Mouse (Mus musculus): Measurements from ENCODE around the gene Ankle1.
"Not testable (repeated sequence)": the region's sequence is repeated elsewhere in the genome, so short reads cannot be mapped to it uniquely, and the experiment has no call there.

Gene Ankle1

DNA sequence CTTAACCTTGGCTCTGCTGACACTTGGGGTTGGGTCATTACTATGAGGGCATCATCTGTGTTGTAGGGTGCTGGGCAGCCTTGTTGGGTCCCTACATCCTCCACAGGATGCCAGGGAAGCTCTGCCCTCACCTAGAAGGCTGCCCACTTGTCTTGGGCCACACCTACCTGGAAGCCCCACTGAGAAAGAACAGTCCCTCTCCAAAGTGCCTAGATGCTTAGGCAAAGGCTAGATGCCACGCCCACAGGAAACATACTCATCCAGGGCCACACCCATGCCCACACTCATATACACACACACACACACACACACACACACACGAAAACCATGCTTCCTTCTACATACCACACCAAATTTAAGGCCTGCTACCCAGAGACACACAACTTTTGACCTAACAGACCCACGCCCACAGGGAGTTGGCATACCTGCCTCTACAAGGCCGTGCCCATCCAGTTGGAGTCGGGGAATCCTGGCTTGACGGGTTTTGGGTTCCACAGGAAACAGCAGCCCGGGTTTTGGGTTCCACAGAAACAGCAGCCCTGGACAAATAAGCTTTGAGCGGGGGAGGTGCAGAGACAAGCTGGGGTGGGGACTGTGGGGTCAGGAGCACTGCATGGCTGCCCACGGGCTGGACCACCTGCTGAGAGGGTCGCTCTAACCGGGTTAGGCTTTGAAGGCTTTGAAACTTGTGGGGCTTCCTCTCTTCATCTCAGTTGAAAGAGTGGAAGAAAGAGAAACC is 5.9 kb downstream of the Ankle1 start:
- no peak for DNase-seq

DNA sequence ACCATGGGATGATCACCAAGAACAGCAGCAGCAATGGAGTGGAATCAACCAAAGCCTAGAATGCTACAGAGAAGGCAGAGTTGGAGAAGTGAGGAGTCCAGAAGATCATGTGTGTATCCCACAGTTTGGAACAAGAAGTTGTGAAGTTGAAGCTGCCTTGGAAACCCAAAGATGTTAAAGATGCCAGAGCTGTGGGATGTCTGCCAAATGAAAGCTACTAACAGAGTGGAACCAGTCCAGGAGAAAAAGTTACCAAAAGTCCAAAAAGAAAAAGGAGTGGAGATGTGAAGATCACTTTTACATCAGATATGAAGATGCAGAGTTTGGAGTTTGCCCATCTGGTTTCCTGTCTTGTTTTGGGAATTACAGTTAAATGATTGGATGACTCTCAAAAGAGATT is 16.3 kb downstream of the Ankle1 start:
- DNase-seq: no peak

DNA sequence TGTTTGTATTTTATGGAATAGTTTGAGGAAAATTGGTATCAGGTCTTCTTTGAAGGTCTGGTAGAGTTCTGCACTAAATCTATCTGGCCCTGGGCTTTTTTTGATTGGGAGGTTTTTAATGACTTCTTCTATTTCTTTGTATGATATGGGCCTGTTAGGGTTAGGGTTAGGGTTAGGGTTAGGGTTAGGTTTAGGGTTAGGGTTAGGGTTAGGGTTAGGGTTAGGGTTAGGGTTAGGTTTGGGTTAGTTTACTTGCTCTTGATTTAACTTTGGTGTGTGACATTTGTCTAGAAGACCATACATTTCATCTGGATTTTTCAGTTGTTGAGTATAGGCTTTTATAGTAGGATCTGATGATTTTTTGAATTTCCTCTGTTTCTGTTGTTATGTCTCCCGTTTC is 27.1 kb downstream of the Ankle1 start:
- not testable (repeated sequence) for DNase-seq

DNA sequence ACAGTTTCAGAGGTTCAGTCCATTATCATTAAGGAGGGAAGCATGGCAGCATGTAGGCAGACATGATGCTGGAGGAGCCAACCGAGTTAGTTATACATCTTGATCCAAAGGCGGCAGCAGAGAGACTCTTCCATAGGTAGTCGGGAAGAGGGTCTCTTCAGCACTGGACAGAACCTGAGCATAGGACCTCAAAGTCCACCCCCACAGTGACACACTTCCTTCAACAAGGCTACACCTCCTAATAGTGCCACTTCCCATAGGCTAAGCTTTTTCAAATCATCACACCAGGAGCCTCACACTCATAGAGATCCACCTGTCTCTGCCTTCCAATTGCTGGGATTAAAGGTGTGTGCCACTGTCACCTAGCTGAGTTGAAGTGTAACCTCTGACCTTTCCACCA is 31.2 kb downstream of the Ankle1 start:
- no peak for DNase-seq

DNA sequence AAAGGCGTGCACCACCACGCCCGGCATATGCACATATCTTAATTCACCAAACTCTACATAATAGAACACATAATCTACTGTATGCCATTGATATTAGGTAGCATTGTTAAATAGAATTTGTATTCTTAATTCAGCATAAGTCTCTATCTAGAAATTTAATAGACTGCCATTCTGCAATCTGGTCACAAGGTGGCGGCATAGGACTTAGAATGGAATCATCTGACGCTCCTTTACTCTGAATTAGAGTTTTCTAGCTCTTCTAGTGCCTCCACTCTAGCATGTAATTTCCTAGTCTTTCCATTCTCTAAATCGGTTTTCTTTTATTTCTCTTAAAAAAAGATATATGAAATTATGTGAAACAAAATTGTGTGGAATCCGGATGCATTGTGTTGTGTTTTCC is 35.6 kb downstream of the Ankle1 start:
- no peak for DNase-seq

DNA sequence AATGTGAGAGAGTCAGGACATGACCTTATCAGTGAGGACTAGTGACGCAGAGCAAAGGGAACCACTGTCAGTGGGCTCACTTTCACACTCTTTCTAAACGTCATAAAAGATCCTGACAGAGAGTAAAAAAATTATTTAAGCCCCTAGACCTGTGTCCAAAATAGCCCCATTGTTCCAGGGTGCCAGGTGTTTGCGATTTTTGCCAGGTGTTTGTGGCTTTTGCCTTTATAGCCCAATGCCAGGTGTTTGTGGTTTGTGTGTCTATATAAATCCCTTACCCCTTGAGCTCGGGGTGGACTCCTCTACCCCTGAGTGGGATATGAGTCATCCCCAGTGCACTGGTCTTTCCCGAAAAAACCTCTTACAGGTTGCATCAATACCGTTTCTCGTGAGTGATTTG is 39.3 kb downstream of the Ankle1 start:
- DNase-seq: no peak

DNA sequence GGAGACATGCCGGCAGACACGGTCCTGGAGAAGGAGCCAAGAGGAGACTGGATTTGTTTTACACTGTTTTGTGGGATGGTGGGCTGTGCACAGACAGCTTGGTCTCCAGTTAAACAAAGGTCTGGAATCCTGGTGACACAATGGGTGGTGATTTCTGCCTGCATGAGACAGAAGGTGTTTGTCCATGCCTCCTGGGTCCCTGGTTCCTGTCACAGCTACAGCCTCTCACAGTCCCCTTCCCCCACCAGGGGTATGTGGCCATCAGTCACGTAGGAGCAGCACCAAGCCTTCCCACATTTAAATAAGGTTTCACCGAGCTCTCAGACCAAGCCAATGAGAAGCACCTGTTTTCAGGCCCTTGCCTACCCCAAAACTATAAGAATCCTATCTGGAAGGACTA is 45.5 kb downstream of the Ankle1 start:
- DNase-seq: no peak

DNA sequence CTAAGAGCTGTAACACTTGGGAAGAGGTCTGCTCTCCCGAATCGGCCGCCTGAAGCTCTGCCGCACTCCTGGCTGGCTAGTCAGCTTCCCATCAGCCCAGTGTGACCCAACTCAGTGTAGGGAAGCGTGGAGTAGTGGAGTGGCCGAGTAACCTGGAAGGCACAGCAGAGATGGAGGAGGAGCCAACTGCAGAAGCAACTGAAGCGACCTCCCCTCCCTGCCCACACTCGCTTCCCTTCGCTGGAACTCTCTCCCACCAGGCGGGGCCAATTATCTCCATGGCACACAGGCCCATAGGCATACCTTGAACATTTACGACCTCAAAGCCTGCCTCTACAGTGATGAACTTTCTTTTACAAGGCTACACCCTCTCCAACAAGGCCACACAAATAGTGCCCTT is 46.0 kb downstream of the Ankle1 start:
- no peak for DNase-seq

DNA sequence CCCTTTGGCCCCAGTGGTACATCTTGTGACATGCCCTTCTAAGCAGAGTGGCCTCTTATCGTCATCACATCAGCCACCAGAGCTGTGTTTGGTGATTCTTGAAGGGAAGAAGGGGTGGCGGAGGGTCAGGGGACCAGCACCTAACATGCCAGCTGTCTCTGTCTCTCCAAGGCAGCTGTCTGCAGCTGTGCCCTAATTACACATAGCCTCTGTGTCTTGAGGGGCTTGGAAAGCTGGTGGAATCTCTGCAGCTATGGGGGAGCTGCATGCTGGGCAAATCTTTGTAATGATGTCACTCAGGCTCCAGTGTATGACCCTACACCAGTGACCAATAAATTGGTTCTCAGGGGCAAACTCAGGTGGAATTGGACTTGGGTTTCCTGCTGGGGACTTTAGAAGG is 46.9 kb downstream of the Ankle1 start:
- no peak for DNase-seq

DNA sequence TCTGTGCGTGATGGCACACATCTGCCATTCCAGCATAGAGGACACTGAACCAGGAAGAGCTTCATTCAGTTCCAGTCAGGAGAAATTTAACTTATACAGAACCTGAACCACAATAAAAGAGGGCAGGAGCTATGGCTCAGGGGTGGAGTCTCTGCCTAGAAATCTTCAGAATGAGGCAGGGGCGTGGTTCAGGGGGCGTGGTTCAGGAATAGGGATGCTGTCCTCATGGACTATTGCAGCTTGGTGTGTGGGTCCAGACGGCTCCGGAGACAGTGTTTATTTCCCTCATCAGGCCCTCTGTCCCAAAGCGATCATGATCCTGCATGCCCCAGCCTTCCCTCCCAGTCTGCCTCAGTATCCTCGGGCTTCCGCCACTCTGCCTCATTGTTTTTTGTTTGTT is 48.9 kb downstream of the Ankle1 start:
- no peak for DNase-seq

DNA sequence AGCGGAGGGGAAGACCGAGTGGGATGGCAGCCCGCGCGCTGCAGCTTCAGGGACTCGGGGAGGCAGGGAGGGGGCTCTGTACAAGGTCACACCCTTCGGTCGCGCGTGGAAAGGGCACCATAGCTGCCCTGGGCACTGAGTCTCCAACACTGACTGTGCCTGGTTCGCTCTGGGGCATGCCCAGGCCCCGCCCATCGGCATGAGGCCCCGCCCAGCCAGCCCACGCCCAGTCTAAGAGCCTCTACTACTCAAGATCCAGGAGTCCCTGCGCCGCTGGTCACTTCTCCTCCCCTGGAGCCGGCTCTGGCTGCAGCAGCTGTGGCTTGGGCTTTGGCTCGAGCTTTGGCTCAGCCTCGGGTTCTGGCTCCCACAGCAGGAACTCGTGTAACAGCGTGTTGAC is 51.1 kb downstream of the Ankle1 start:
- peak; percentile 45 for DNase-seq

DNA sequence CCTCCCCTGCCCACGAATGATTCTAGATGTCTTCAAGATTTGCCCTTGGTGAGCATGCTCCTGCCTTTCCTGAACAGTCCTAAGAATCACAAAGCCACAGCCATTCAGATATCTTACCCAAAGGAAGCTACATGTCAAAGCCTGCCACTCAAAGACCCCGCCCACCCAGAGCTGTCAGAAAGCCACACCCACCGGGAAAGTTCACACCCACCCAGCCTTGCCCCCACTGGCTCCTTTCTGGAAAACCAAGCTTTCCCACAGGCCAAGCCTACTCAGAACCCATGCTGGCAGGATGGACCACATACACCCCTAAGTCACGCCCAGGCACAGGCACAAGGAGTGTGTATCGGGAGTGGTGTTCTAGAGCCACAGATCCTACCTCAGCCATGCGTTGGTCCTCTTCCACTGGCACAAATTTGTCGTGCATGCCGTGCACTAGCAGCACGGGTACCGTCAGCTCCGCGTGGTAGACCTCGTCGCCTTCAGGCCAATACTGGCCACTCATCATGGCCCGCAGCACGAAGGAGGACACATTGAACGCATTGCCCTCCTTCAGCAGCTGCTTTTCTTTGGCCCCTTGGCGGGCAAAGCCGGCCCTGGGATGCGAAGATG is 52.0 kb downstream of the Ankle1 start:
- peak; percentile 30 for DNase-seq

All from cerebellum, adult 11-12 months (tissue).